Mouse (Mus musculus) stomach, postnatal 0 days (tissue): ENCODE data around the gene Pkp4. TPM values are rescaled to one million over a fixed set of nuclear protein-coding genes. Genes with fewer than 3 reads are reported as not detected.

ENCODE experiments used
- ATAC-seq: fragments of 200-750 bp; cut with Nextera tagmentation; 2 replicates; pipeline ENCODE4 v1.8.0; 2017; ENCODE audit not compliant: low FRiP score, low TSS enrichment
- DNase-seq: peaks from one replicate; pipeline ENCODE4 v3.0.0-alpha.2; 2016; ENCODE audit warnings: low spot score
- H3K27ac ChIP-seq: fragments of 300-500 bp; sonication (generic); replicated peaks from 2 replicates; pipeline ENCODE4 v1.5.1; 2014; ENCODE audit warnings: mild to moderate bottlenecking, control low read depth
- H3K27me3 ChIP-seq: fragments of 300-500 bp; sonication (generic); 2 replicates; pipeline ENCODE4 v1.6.1; 2014; ENCODE audit warnings: low read length; ENCODE audit not compliant: control insufficient read depth, insufficient read depth
- H3K36me3 ChIP-seq: fragments of 300-500 bp; sonication (generic); 2 replicates; pipeline ENCODE4 v1.6.1; 2014; ENCODE audit warnings: low read length, mixed read lengths; ENCODE audit not compliant: control insufficient read depth, insufficient read depth
- H3K4me1 ChIP-seq: fragments of 300-500 bp; sonication (generic); replicated peaks from 2 replicates; pipeline ENCODE4 v1.6.1; 2014; ENCODE audit warnings: antibody characterized with exemption; ENCODE audit not compliant: control insufficient read depth, insufficient read depth
- H3K4me2 ChIP-seq: fragments of 300-500 bp; sonication (generic); replicated peaks from 2 replicates; pipeline ENCODE4 v1.6.1; 2014; ENCODE audit warnings: low read depth, mild to moderate bottlenecking, control low read depth, moderate library complexity
- H3K4me3 ChIP-seq: fragments of 300-500 bp; sonication (generic); 2 replicates; pipeline ENCODE4 v1.5.1; 2014; ENCODE audit warnings: low read depth, low read length, control low read depth
- H3K9ac ChIP-seq: fragments of 300-500 bp; sonication (generic); 2 replicates; pipeline ENCODE4 v1.6.1; 2014; ENCODE audit warnings: mild to moderate bottlenecking, low read length, control low read depth, mixed read lengths
- H3K9me3 ChIP-seq: fragments of 300-500 bp; sonication (generic); 2 replicates; pipeline ENCODE4 v1.6.1; 2016; ENCODE audit warnings: low read length; ENCODE audit not compliant: control insufficient read depth
- CTCF ChIP-seq: IDR thresholded peaks from 2 replicates; pipeline ENCODE4 v1.5.1; 2016; ENCODE audit warnings: antibody characterized with exemption, low read depth, mild to moderate bottlenecking, moderate library complexity
- EP300 ChIP-seq: optimal IDR thresholded peaks from 2 replicates; pipeline ENCODE3; 2016; ENCODE audit warnings: antibody characterized with exemption
- whole genome bisulfite sequencing: fragments of 180-500 bp; shearing (Covaris S2); extraction: QIAGEN DNeasy Blood & Tissue Kit; methylation state at CpG from one replicate; pipeline ENCODE4 v1.1.7; 2014; 5-methylcytosine and 5-hydroxymethylcytosine counted together
- polyA plus RNA-seq: library from polyadenylated mRNA; unstranded; fragments of >200 nt; fragmentation: Nextera tagmentation; extraction: Ambion mirVana; gene quantifications from 2 replicates; pipeline ENCODE4 v1.2.1, GENCODE M21; 2015

Pkp4 gene
- polyA plus RNA-seq, 1 experiment from 2014 or later = 16.9 TPM

DNA sequence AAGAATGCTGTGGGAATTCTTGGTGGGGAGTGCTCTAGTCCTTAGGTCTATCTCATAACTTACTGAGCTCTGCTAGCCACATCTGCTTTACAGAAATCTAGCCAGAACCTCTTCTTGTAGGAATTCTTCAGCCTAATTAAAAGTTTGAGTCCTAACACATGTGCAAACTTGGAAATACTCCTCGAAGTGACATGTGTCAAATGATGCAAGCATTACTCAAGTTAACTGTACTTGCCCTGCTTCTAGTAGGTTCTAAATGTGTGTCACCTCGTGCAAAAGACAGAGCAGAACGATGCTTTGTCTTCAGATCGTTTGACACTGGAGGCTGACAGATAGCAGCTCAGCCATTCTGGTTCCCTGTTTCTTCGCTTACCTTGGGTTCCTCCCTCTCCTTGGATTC, 32.5 kb downstream of the Pkp4 start:
- no peak overlapping the region for H3K4me2 ChIP-seq
- 0 out of 2 replicates have a peak, but pooled peaks cover 2% of the 10 kb centered on the region for H3K4me1 ChIP-seq
- no peaks in the 10 kb centered on the region for H3K27me3 ChIP-seq
- no peak overlapping the region for H3K4me3 ChIP-seq
- TF ChIP-seq EP300 (no peak), CTCF (no peak)
- no peaks in the 10 kb centered on the region for H3K9me3 ChIP-seq
- no peaks in the 10 kb centered on the region for H3K36me3 ChIP-seq
- WGBS = 46% methylated on average over 5 of the region's 5 CpGs
- ATAC-seq (no peak), DNase-seq (no peak)
- H3K9ac ChIP-seq = no peak overlapping the region
- no peak overlapping the region for H3K27ac ChIP-seq

DNA sequence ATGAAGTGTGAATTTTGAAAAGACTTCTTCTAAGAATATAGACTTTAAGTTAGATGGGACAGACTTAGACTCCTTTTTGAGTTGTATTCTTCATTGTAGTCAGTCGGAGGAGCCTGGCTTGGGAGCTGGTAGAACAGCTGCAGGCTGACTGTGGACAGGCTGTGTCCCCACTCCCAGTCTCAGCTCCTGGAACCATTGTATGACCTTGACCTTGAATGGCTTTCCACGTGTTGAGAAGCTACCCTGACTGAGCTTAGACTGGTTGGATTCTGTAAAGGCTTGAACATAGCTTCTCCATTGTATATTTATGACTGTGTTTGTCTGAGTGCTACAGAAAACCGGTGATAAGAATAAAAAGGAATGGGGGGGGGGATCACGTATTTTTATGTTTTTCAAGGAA, 36.5 kb downstream of the Pkp4 start:
- Histone ChIP-seq H3K9me3 (no peaks in the 10 kb centered on the region), H3K4me1 (no peaks in the 10 kb centered on the region), H3K4me3 (no peak overlapping the region), H3K27ac (no peak overlapping the region), H3K9ac (no peak overlapping the region), H3K4me2 (no peak overlapping the region), H3K36me3 (no peaks in the 10 kb centered on the region), H3K27me3 (no peaks in the 10 kb centered on the region)
- TF ChIP-seq CTCF (no peak), EP300 (no peak)
- no peak for ATAC-seq
- WGBS = 74% methylated on average over 4 of the region's 4 CpGs
- no peak for DNase-seq

DNA sequence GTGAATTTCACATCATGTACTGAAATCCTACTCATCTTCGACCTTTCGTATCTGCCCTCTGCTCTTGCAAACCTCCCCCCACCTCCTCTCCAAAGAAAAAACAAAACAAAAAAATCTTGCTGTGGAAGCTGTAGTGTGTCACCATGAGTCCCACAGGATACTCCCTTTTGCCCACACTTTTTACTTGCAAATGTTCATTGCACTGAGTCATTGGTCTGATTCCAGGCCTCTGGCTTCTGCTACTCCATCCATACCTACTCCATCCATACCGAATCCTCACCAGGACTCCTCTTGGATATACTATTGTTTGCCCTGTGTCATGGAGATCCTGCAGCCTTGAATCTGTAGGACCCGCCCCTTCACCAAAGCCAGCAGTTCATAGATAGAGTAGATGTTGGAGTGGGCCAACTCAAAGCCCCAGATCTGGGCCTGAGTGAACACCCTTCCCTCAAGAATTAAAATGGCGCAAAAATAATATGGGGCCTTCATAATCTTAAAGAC, 38.9 kb downstream of the Pkp4 start:
- H3K9me3 ChIP-seq = no peaks in the 10 kb centered on the region
- no peak for DNase-seq
- H3K36me3 ChIP-seq = no peaks in the 10 kb centered on the region
- 93% methylated on average over 5 of the region's 5 CpGs for WGBS
- TF ChIP-seq CTCF = no peak
- no peak for TF ChIP-seq EP300
- H3K27ac ChIP-seq = no peak overlapping the region
- no peak overlapping the region for H3K9ac ChIP-seq
- H3K4me2 ChIP-seq = no peak overlapping the region
- H3K4me1 ChIP-seq = 0 out of 2 replicates have a peak, but pooled peaks cover 2% of the 10 kb centered on the region
- H3K27me3 ChIP-seq = no peaks in the 10 kb centered on the region
- H3K4me3 ChIP-seq = no peak overlapping the region
- ATAC-seq = no peak

DNA sequence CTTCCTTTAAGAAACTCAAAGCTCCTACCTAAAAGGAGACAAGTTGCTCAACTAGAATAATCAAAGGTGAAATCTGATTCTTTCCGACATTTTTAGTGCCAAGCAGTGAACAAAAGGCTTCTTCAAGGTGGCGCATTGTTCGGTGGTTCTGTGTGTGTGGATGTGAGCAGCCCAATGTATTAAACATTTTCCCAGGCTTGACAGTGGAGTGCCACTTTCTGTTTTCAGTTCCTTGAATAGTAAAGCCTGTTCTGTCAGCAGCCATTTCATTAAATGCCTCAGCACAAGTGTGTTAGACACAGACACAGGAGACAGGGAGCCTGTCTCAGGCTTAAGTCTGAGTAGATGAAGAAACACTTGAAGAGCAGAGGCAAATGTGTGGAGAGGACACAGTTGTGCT, 39.9 kb downstream of the Pkp4 start:
- Histone ChIP-seq H3K4me2 (no peak overlapping the region), H3K27ac (no peak overlapping the region), H3K27me3 (no peaks in the 10 kb centered on the region), H3K4me1 (0 out of 2 replicates have a peak, but pooled peaks cover 2% of the 10 kb centered on the region), H3K36me3 (no peaks in the 10 kb centered on the region), H3K4me3 (no peak overlapping the region), H3K9ac (no peak overlapping the region), H3K9me3 (no peaks in the 10 kb centered on the region)
- no peak for TF ChIP-seq CTCF
- no peak for TF ChIP-seq EP300
- ATAC-seq = no peak
- DNase-seq = no peak
- 77% methylated on average over 3 of the region's 3 CpGs for WGBS

DNA sequence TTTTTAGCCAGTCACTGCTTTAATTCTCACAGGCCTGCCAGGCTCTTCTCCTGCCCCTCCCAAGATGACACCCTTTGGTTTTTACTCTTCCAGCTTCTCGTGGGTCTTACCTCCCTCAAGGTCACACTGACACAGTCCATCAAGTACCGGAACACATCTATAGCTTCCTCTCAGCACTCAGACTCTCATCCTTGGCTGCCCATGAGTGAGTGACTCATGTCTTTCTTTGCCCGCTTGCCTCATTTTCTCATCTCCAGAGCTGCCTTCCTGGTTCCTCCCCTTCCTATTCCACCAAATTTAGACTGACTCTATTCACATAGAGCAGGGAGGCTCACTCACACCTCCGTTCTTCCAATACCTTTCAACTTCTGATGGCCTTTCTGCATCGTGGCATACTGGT, 42.3 kb downstream of the Pkp4 start:
- H3K4me2 ChIP-seq = no peak overlapping the region
- TF ChIP-seq CTCF = no peak
- no peak for TF ChIP-seq EP300
- DNase-seq (no peak), ATAC-seq (no peak)
- H3K9ac ChIP-seq = no peak overlapping the region
- no peaks in the 10 kb centered on the region for H3K36me3 ChIP-seq
- H3K9me3 ChIP-seq = no peaks in the 10 kb centered on the region
- H3K4me3 ChIP-seq = no peak overlapping the region
- WGBS = 58% methylated on average over 5 of the region's 5 CpGs
- H3K4me1 ChIP-seq = peaks cover 2% of the 10 kb centered on the region; the same call in 1 of the 2 replicates
- H3K27me3 ChIP-seq = no peaks in the 10 kb centered on the region
- 0 out of 2 replicates have a peak overlapping the region, but pooled peaks have one; percentile 50 for H3K27ac ChIP-seq

DNA sequence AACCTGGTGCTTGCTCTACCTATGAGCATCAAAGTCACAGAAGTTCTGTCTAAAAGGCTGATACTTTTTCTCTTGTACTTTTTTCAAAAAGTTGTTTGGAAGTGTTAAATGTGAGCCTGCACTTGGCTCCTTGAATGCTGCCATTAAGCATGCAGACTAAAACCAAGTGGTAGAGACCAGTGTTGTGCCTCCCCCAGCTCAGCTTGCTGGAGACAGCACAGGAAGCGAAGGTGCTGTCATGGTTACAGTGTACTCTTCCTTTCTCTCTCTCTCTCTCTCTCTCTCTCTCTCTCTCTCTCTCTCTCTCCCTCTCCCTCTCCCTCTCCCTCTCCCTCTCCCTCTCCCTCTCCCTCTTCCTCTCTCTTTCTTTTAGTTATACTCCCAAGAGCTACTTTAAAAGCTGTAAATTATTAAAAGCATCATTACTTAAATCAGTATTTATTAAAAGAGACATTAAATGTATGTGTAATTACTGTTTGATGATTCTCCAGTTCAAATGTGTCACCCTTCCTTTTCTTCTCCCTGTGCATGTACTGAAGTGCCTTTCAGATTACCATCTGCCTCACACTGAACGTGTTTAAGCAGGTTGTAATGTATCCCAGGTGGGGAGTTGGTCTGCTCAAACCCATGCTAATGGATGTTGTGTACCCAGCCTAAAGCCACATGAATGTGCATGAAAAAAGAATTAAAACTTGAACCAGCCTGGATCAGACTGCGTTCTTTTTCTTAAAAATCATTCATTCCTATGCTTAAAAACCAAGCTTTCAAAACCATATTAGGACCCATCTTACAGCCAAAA, 43.2 kb downstream of the Pkp4 start:
- Histone ChIP-seq H3K9ac (no peak overlapping the region), H3K4me3 (no peak overlapping the region), H3K27ac (peak overlapping the region; percentile 50; the same call in 1 of the 2 replicates), H3K27me3 (no peaks in the 10 kb centered on the region), H3K4me1 (peaks cover 2% of the 10 kb centered on the region; the same call in 1 of the 2 replicates), H3K4me2 (no peak overlapping the region), H3K9me3 (no peaks in the 10 kb centered on the region), H3K36me3 (no peaks in the 10 kb centered on the region)
- no peak for DNase-seq
- ATAC-seq = no peak
- WGBS = 44% methylated on average over 3 of the region's 3 CpGs
- TF ChIP-seq CTCF = no peak
- no peak for TF ChIP-seq EP300
